Mouse (Mus musculus): ENCODE measurements at regions not wholly inside any gene's neighbourhood (a gene's known extent, or its start where the extent isn't known, plus 50 kb on each side); places are given as distances from the start of the nearest gene placed in this dataset.
A peak's percentile ranks its signal among the peaks of the same experiment; 100 is the strongest.

GRCm38 (mm10) chr13:44037774-44038294, 253.3 kb downstream of the Cd83 start:
- DNase-seq (ENCODE audit: low spot score) = no peak

- no peak for DNase-seq (ENCODE audit: low spot score)
Measured at GRCm38 (mm10) chr13:44038322-44038721, 253.7 kb downstream of the Cd83 start.

GRCm38 (mm10) chr13:44040640-44041039, 256.1 kb downstream of the Cd83 start:
- DNase-seq (ENCODE audit: low spot score) = no peak

GRCm38 (mm10) chr13:44042730-44043493, 258.3 kb downstream of the Cd83 start:
- DNase-seq (ENCODE audit: low spot score) = no peak

- DNase-seq (ENCODE audit: low spot score) = no peak
Measured at GRCm38 (mm10) chr13:44043494-44043885, 258.9 kb downstream of the Cd83 start.

GRCm38 (mm10) chr13:44044546-44045216, 260.1 kb downstream of the Cd83 start:
- no peak for DNase-seq (ENCODE audit: low spot score)

- DNase-seq (ENCODE audit: low spot score) = no peak
Measured at GRCm38 (mm10) chr13:44046436-44046835, 261.9 kb downstream of the Cd83 start.

- DNase-seq (ENCODE audit: low spot score) = no peak
Measured at GRCm38 (mm10) chr13:44054157-44054556, 269.6 kb downstream of the Cd83 start.

- peak; percentile 51 for DNase-seq (ENCODE audit: low spot score)
Measured at GRCm38 (mm10) chr13:44055573-44056491, 271.3 kb downstream of the Cd83 start.

- no peak for DNase-seq (ENCODE audit: low spot score)
Measured at GRCm38 (mm10) chr13:44056716-44057115, 272.1 kb downstream of the Cd83 start.

GRCm38 (mm10) chr13:44057542-44057941, 273.0 kb downstream of the Cd83 start:
- DNase-seq (ENCODE audit: low spot score) = no peak

GRCm38 (mm10) chr13:44058277-44058676, 273.7 kb downstream of the Cd83 start:
- no peak for DNase-seq (ENCODE audit: low spot score)

- no peak for DNase-seq (ENCODE audit: low spot score)
Measured at GRCm38 (mm10) chr13:44059436-44059835, 274.9 kb downstream of the Cd83 start.

- DNase-seq (ENCODE audit: low spot score) = no peak
Measured at GRCm38 (mm10) chr13:44061286-44061685, 276.7 kb downstream of the Cd83 start.

GRCm38 (mm10) chr13:44061721-44062300, 277.2 kb downstream of the Cd83 start:
- DNase-seq (ENCODE audit: low spot score) = no peak

- no peak for DNase-seq (ENCODE audit: low spot score)
Measured at GRCm38 (mm10) chr13:44063317-44063716, 278.7 kb downstream of the Cd83 start.

- no peak for DNase-seq (ENCODE audit: low spot score)
Measured at GRCm38 (mm10) chr13:44064026-44064425, 279.5 kb downstream of the Cd83 start.

GRCm38 (mm10) chr13:44065741-44066185, 281.2 kb downstream of the Cd83 start:
- DNase-seq (ENCODE audit: low spot score) = peak; percentile 11

- no peak for DNase-seq (ENCODE audit: low spot score)
Measured at GRCm38 (mm10) chr13:44067244-44067643, 282.7 kb downstream of the Cd83 start.

- no peak for DNase-seq (ENCODE audit: low spot score)
Measured at GRCm38 (mm10) chr13:44068951-44069350, 284.4 kb downstream of the Cd83 start.

GRCm38 (mm10) chr13:44073122-44073521, 288.5 kb downstream of the Cd83 start:
- no peak for DNase-seq (ENCODE audit: low spot score)

- no peak for DNase-seq (ENCODE audit: low spot score)
Measured at GRCm38 (mm10) chr13:44074172-44074571, 289.6 kb downstream of the Cd83 start.
